Mouse (Mus musculus) 3T3-L1 (cell line): Measurements from ENCODE around the gene Crip2.
A peak's percentile ranks its signal among the peaks of the same experiment; 100 is the strongest.

Experiments
- DNase-seq: peaks from one replicate; pipeline ENCODE4 v3.0.0-alpha.2; 2015; ENCODE audit warnings: low read depth, low spot score

Gene Crip2

GRCm38 (mm10) chr12:113131601-113132000 lies 8.4 kb upstream of the Crip2 start:
- DNase-seq, result no peak

DNA sequence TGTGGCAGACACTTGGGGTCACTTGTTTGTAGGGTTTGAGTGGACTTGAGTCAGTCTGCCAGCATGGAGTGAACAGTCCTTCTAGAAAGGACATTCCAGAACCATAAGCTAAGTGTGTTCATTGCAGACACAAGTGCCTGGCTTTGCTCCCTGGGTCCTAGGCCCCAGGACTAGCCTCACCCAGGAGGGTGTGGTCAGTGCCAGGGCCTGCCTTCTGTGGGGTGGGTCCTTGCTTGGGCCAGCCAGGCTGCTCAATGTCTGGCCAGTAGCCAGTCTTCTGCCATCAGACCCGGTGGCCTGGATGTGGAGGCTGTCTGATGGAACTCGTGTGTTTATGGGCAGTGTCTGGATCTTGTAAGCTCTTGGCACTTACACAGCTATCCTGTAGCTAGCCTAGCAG lies 7.5 kb upstream of the Crip2 start:
- peak; percentile 64 for DNase-seq

DNA sequence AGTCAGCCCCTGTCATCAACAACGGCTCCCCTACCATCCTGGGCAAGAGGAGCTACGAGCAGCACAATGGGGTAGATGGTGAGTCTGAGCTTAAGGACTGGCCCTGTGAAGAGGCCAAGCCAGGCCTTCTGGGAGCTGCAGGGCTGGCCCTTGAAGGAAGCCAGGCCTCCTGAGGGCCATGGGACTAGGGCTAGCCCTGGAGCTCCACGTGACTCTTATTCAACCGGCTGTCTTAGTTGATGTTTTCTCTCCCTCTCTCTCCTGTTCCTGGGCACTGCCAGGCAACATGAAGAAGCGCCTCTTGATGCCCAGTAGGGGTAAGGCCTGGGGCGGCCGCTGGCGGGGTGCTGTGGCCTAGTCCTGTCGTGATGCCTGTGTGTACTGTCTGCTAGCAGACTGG lies 6.8 kb upstream of the Crip2 start:
- DNase-seq, result no peak

GRCm38 (mm10) chr12:113133861-113134403 lies 6.1 kb upstream of the Crip2 start:
- no peak for DNase-seq

- no peak for DNase-seq
These were observed 5.5 kb upstream of the Crip2 start for GRCm38 (mm10) chr12:113134502-113134901.

DNA sequence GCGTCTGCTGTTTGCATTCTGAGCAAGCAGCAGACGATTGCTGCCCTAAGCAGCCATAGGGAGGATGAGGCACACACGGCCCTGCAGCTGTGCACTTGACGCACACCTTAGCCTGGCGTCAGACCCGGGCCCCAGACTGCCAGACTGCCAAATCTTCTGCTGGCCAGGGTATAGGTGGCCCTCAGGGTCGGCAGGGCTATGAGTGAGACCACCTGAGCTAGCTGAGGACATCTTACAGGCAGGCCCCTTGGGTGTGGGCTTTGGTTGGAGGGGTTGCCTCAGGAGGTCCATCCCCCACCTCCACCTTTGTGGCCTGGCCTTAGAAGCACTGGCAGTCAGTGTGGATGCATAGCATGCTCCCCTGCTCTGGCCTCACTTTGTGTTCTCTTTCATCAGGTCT lies 4.6 kb upstream of the Crip2 start:
- DNase-seq, result no peak

DNA sequence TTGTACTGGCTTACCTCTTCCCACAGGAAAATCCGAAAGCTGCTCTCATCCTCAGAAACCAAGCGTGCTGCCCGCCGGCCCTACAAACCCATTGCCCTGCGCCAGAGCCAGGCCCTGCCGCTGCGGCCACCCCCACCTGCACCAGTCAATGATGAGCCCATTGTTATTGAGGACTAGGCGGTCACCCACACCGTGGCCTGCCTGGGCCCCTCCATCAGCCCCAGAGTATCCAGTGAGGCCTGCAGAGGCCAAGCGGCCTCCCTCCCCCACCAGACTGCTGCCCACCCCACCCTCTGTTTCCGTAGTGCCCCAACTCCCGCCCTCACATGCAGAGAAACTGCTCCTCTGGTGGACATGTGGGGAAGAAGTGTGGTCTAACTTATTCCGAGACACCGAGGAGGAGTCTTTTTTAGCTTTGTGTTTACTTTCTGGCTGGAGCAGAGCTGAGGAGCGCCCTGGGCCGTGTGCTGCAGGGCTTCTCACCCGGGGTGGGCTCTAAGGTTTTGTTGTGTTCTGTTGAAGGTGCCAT lies 3.5 kb upstream of the Crip2 start:
- no peak for DNase-seq

GRCm38 (mm10) chr12:113137260-113138213 lies 2.5 kb upstream of the Crip2 start:
- no peak for DNase-seq

DNA sequence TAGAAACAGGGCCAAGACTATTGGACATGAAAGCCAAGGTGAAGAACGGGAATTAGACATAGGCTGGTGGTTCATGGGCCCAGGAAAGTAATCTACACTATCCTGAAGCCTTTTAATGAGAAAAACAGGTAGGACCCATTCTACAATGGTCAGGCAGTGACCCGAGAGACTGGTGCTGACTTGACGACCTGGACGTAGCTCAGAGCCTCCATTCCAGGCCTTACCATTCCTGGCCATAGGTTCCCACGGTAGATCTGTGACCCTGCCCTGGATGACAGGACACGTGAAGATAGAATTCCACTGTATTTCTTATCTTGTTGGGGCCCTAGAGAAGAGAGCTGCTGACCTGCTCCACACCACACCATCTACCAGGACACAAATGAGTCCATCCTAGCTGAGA lies 1.7 kb upstream of the Crip2 start:
- no peak for DNase-seq

- DNase-seq, result no peak
These were observed 853 bp upstream of the Crip2 start for GRCm38 (mm10) chr12:113138901-113139864.

DNA sequence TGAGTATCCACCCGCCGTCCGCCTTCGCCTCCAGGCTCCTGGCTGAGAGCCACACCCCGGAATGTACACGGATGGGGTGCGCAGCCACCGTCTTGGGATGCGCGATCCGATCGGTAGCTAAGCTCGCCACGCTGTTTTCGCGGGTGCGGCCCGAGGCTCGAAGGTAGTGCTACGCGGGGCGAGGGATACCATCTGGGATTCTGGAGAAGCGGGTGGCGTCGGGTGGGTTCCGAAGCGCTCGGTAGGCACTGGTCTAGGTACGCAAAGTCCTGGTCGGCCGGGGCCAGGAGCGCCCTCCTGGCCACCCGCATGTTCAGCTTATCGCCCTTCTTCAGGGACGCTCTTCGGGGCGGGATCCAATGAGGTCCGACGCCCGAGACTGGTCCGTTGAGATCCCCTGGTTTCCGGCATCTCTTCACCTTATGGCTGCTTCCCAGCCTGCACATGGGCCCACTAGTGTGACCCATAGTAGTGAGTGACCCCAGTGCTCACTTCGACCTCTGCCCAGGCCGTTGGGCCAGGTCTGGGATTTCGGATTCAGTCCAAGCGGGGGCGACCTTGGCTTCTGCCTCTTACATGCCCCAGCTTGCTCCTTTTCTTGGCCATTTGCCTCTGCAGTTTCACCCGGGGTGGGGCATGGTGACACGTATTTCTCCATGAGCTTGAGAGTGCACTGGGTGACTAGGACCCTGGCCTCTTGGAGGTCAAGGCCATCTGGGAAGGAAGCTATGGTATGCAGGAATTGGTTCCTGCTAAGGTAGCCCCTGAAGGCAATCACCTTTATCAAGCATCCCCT lies 778 bp downstream of the Crip2 start:
- DNase-seq, result no peak

DNA sequence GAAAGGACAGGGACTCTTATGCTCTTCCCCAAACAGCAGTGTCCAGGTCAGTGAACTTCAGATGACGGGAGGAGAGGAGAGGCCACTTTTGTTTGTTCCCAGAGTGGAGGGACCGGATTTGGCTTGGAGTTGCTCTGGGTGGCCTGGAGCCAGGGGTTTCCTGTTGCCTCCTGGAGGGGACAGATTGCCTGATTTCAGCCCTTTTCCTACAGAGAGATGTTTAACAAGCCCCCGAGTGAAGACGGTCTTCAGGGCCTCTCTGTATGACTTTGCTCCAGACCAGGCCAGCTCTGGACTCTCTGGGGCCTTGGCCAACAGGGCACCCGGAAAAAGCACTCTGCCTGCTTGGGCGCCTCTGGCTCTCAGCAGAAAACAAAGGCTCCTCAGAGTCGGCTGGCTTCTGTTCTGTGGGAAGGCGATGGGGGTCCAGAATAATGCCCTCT lies 1.5 kb downstream of the Crip2 start:
- no peak for DNase-seq

GRCm38 (mm10) chr12:113142021-113142975 lies 2.3 kb downstream of the Crip2 start:
- peak; percentile 61 for DNase-seq

- no peak for DNase-seq
These were observed 3.1 kb downstream of the Crip2 start for GRCm38 (mm10) chr12:113143164-113143563.

DNA sequence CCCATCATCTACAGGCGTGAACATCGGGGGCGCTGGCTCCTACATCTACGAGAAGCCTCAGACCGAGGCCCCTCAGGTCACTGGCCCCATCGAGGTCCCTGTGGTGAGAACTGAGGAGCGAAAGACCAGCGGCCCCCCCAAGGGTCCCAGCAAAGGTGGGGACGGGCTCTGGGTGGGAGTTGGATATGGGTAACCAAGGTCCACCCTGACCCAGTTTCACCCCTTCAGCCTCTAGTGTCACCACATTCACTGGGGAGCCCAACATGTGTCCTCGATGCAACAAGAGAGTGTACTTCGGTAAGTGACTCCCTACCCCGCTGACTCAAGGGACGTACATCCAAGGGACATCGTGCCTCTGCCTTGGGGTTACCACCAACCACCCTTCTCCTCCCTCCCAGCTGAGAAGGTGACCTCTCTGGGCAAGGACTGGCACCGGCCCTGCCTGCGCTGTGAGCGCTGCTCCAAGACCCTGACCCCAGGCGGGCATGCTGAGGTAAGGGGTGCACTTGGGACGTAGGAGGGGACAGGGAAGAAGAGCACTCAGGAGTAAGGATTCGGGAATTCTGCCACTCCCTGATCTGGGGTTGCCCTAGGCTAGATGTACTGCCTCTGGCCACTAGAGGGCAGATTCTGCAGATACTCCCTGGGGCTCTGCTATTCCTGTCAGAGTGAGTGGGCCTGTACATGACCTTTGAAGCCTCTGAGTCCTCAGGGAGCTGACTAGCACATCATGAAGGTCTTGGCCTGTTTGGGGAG lies 4.1 kb downstream of the Crip2 start:
- DNase-seq, result peak; percentile 63

DNA sequence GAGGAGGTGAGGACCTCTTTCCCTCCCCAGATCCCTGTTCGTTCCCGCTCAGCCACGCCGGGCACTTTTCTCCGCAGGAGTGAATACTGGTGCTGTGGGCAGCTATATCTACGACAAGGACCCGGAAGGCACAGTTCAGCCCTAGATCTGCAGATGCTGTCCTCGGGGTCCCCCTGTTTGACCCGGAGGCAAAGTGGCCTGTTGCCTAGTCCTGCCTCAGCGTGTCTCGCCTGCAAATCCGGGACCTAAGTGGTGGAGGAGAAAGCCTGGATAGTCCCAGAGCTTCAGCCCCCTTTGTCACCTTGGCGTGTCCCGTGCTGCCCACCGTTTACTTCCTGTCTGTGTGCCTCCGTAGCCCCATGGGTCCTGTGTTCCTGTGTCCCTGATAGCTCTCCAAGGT lies 4.8 kb downstream of the Crip2 start:
- DNase-seq, result no peak

GRCm38 (mm10) chr12:113145591-113145990 lies 5.6 kb downstream of the Crip2 start:
- DNase-seq, result no peak

DNA sequence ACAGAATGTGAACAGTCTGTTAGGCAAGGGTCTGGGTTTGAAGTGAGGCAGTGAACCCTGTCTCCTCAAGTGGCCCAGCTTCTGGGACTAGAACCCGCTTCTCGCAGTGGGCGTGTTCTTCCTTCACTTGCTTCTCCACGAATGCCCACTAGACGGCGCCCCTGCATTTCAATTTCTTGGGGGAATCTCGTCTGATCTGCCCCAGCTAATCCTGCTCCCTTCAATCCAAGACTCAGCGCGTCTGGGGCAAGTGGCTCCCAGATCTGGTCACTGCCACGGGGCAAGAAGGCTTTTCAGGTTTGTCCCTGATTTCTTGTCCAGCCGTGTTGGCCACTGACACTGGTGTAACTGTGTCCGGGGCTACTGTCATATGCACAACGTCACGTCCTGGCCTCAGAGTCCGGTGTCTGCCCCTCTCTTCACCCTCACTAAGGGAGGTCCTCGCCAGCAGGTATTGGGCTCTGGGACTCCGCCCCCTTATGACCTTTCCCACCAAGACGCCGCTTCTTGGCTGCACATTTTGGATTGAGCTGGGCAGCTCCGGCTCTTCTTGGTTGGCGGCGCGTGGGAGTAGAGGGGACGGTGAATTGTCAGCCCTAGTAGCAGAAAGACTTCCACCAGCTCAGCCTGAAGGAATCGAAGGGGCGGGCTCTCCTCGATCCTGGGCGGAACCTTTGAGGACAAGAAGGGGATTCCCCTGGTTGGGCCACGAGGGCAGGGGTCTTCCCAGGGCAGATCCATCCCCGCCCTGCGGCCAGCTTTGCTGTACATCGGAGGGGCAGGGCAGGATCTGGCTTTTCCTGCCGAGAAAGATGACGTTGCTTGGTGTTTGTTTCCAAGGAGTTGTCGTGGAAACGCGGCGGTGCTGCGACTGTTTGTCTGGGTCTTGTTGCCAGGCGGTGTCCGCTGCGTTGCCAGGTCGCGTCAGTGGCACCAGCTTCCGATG lies 6.3 kb downstream of the Crip2 start, which contains the start of gene Crip1:
Gene Crip1, plus strand, starts transcription at position 205 of the 946 bp plus-strand sequence.
- no peak for DNase-seq
